Mouse (Mus musculus): ENCODE measurements around the gene Stip1. TPM values are rescaled to one million over a fixed set of nuclear protein-coding genes. Genes with fewer than 3 reads are reported as not detected.
A peak's percentile ranks its signal among the peaks of the same experiment; 100 is the strongest.
"Not testable (repeated sequence)": the region's sequence is repeated elsewhere in the genome, so short reads cannot be mapped to it uniquely, and the experiment has no call there.

The Stip1 gene
- total and polyA plus RNA-seq, 3 experiments: 43.0 to 323 (median 175) TPM

DNA sequence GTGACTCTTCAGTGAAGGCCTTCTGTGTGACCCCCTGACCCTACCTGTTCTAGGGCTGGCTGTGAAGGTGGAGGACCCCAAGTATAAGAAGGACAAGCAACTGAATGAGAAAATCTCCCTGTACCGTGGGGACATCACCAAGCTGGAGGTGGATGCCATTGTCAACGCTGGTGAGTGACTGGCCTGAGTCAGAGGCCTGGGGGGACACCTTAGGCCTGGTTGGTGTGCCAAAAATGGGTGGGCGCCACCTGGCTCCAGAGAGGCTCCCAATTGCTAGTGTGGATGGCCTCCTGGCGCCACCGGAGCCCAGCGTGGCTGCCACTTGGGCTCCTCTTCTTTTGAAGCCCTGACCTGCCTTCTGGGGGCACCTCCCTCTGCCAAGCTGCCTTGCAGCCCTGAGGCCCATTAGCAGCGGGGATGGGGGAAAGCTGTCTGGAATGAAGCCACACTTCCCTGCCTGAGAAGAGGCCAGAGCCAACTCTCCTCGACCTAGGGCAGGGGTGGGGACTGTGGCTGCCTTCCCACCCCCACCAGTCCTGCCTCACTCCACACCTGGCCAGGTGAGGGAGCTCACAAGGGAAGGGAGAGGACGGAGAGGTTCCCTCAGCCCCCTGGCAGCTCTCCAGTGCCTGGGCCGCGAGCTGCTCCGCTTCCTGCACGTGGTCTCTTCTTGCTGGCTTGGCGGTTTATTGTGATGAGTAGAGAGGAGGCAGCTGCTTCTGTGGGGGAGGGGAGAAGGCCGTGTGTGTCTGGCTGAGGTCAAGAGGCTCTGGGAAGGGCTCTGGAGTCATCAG lies 26.5 kb upstream of the Stip1 start:
- no peak for DNase-seq

DNA sequence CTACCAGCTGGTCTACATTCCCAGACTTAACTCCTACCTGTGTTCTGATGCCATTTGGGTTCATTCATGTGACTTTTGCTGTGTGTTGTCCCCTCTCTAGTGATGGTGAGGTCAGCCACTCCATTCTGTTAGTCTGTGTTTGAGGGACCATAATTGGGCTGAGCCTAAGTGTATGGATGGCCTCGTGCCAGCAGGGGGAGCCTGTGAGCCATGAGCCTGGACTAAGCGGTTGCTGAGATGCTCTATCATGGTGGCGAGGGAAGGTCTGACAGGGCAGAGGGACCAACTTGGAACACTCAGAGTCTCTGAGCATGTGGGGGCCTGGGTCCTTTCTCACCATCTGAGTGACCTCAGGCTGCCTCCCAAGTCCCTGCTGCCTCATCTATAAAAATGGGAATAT lies 24.8 kb upstream of the Stip1 start:
- DNase-seq: peak; percentile 84

GRCm38 (mm10) chr19:7062916-7063315 lies 23.1 kb upstream of the Stip1 start:
- no peak for DNase-seq

DNA sequence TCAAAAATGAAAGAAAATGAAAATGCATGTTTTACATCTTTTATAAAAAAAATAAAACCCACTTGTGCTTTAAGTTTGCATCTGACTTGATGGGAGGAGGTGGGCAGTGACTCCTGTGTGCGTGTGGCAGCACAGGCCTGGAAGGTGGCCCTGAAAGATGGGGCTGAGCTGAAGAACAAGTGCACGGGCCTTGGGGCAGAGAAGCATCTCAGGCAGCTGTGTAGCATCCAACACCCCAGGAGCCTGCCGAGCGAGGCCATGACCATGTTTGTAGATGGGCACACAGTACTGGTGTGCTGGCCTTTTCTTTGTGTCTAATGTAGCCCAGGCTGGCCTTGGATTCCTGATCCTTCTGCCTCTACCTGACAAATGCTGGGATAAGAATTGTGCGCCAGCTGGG lies 22.3 kb upstream of the Stip1 start:
- DNase-seq: no peak

DNA sequence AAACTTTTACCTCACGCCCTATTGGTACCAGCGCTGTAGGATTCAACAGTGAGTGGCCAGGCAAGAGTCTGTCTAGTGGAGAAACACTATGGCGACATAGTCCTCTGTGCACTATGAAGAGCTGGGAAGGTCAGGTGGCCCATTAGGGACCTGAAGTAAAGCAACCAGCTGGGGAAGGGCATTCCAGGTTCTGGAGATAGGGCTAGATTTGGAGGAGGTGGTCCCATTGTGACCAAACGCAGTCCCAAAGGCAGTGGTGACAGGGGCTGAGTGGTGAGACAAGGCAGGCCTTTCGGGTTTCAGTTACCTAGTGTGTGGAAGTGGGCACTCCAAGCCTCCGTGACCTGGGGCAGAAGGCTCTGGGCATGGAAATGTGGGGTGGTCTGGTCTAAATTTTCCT lies 18.8 kb upstream of the Stip1 start:
- DNase-seq: no peak

GRCm38 (mm10) chr19:7057722-7058207 lies 18.0 kb upstream of the Stip1 start:
- peak; percentile 94 for DNase-seq

GRCm38 (mm10) chr19:7057126-7057721 lies 17.5 kb upstream of the Stip1 start:
- no peak for DNase-seq

DNA sequence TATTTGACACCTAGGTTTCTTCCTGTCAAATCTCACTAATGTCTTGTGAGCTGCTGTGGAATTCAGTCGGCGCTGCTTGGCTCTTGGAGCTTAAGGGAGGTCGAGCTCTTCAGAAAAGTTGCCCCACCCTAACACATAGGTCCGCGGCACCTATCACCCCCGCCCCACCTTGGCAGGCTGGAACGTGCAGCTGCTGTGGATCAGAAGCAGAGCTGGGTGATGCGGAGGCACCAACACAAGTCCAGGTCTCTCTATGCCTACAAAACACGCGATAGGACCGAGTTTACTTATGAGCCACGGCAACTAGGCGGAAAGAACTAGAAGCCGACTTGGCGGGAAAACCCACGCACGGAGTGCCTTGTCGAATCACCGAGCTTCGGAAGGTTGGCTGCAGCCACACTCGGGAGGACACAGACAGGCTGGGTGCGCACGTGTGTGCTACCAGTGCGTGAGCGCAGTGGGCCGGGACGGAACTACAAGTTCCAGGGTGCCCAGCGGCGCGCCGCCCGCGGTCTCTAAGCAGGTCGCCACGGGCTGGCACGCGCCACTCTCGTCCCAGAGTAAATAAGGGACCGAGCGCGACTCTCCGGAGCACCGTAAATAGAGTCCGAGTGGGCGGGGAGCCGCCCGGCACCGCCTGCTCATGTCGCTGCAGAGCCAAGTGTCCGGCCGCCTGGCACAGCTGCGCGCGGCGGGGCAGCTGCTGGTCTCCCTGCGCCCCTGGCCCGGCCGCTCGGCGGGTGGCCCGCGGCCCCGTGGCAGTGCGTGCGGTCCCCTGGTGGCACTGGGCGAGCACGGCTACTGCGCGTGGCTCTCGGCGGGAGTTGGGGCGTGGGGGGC lies 16.7 kb upstream of the Stip1 start, which contains the start of gene Macrod1:
Gene Macrod1 (plus strand): TSS at position 563 of the 840 bp plus-strand sequence.
- DNase-seq: peak; percentile 92

GRCm38 (mm10) chr19:7055173-7055572 lies 15.4 kb upstream of the Stip1 start:
- DNase-seq: no peak

GRCm38 (mm10) chr19:7054772-7055171 lies 15.0 kb upstream of the Stip1 start:
- DNase-seq: peak; percentile 49

- not testable (repeated sequence) for DNase-seq
These were observed 13.6 kb upstream of the Stip1 start for GRCm38 (mm10) chr19:7053382-7053781.

DNA sequence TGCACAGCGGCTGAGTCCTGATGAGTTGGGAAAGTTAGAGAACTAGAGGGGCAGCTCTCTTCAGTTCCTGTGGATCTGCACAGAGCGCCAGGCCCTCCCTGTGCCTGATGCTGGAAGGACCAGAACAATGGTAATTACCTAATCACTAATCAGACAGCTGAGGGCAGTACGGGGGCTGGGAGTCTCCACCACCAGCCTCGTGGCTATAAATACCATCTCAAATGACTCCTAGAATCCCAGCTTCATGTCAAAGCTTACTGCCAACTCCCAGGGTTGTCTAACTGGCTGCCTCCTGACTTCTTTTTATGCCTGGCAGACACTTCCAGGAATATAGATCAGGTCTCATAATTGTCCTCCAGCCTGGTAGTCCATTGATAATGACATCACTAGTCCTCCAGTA lies 4.9 kb upstream of the Stip1 start:
- DNase-seq: no peak

DNA sequence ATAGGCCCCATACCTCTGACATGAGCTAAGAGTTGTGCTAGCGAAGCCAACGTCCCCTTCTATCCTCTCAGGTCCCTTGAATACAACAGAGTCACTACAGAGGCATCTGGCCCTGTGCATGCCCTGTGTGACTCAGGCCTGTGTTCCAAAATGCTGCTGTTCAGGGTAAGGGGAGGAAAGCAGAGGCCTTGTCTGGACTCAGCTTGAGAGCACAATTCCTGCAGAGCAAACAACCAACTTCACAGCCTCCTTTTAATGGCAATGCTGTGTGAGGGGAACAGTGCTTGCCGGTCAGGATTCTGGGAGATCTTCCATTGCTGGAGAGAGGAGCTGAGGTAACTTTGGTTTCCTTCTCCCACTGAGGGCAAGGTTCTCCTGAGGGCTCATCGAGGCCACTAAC lies 4.5 kb upstream of the Stip1 start:
- no peak for DNase-seq

DNA sequence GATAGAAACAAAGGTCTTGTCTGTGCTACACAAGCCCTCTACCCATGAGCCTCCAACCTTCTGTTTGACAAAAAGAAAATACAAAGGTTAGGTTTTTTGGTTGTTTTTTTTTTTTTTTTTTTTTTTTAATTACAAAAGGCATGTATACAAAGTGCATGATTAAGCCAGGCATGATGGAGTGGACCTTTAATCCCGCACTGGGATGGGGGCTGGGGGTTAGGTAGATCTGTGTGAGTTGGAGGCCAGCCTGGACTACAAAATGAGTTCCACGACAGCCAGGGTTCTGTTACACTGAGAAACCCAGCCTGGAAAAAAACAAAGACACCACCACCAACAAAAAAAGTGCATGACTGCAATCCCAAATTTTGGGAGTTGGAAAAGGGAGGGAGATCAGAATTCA lies 1.4 kb upstream of the Stip1 start:
- DNase-seq: no peak

GRCm38 (mm10) chr19:7040637-7041130 lies 917 bp upstream of the Stip1 start:
- DNase-seq: no peak

DNA sequence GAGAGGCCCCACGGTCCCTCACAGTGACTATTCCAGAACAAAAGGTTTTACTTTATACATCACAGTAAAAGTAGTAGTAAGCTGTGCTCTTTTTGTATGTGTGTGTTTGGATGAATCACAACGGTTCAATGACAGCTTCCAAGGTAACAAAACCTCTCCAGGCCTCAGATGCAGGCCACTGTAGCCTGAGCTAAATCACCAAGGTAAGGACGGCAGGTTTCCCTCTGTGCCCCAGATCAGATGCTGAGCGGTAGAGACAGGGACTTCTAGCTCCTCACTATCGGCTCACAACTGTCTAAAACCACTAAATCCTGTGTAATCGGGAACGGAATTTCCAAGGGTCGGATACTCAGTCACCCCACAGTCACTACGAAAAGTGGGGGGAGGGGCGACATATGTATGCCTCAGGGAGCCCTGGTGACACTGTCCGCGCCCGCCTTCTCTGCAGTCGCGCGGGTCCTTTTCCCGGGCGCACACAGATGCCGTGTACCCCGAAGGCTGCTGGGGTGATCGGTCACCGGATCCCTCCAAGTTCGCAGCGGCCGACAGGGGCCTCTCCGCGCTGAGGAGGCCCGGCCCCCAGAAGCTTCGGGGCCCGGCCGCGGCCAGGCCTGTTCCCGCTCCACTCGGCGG lies 563 bp downstream of the Stip1 start:
- peak; percentile 77 for DNase-seq

- no peak for DNase-seq
These were observed 5.8 kb downstream of the Stip1 start for GRCm38 (mm10) chr19:7034006-7034405.

DNA sequence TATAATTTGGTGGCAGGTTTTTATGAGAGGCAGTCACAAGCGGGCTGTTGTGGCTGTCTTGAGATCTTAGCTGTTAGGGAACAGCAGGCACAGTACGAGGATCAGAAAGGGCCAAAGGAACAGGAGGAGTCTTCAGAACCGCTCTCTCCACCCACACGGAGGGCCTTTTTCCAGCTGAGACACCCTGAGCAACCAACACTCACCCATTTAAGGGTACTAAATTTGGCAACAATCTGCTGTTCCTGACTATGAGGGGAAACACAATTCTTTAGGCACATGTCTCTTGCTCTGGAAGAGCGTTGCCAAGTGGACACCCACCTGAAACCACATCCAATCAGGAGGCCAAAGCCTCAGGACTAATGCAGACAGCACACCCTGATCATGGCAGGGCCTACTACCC lies 10.2 kb downstream of the Stip1 start:
- no peak for DNase-seq

DNA sequence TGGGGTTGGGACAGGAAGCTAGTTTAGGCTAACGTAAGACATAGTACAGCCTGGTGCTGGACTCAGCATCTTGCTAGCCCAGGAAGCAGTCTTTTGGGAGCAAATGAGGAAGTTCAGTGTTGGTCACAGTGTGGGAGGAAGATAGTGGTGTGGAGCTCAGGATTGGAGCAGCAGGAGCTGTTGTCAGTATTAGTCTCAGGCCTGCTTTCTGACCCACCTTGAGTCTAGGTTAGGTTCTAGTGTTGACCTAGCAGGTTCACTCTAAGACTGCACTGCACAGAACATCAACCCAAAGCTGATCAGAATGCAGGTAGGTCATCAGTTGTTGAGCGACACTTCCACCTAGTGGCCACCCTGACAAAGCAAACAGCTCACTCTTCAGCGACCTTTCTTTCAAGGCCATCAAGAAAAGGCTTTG lies 19.5 kb downstream of the Stip1 start:
- DNase-seq: peak; percentile 77

- peak; percentile 44 for DNase-seq
These were observed 20.6 kb downstream of the Stip1 start, which contains the start of gene Fermt3 for GRCm38 (mm10) chr19:7019191-7019590. TSS of gene Fermt3 (minus strand) at chr19:7019469.

GRCm38 (mm10) chr19:7018546-7018945 lies 21.2 kb downstream of the Stip1 start:
- DNase-seq: no peak

All from adrenal gland, adult 2 months (tissue).